Mouse (Mus musculus): ENCODE measurements around the gene Gm20388. TPM values are rescaled to one million over a fixed set of nuclear protein-coding genes. Genes with fewer than 3 reads are reported as not detected.
A peak's percentile ranks its signal among the peaks of the same experiment; 100 is the strongest.

The Gm20388 gene
- polyA plus RNA-seq, 1 experiment from 2014 or later, result 5.5 TPM

DNA sequence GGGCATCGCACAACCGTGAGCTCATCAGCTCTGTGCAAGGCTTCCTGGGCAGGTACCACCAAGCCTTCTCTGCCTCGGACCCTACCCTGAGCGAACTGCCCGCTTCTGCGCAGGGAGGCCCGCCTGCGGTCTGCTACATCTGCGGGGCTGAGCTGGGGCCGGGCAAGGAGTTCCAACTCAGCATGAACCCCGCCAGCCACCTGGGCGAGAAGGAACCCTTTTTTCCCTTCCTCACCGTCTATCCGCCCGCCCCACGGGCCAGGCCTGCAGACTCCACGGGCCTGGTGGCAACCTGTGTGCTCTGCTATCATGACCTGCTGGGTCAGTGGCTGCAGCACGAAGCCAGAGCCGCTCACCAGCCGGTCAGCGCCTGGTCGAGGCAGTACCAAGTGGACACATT, 319.4 kb downstream of the Gm20388 start:
- Histone ChIP-seq H3K36me3 (no peaks in the 10 kb centered on the region), H3K4me3 (peak overlapping the region; percentile 64), H3K9me3 (no peaks in the 10 kb centered on the region), H3K9ac (peak overlapping the region; percentile 55), H3K27ac (no peak overlapping the region; the same call in 1 of the 2 replicates), H3K27me3 (peaks cover 31% of the 10 kb centered on the region), H3K4me2 (peak overlapping the region; percentile 98), H3K4me1 (peaks cover 81% of the 10 kb centered on the region)
- ATAC-seq (ENCODE audit: borderline replicate concordance, extremely low read depth, low FRiP score, low TSS enrichment), result no peak
- 14% methylated on average over 22 of the region's 22 CpGs for WGBS

DNA sequence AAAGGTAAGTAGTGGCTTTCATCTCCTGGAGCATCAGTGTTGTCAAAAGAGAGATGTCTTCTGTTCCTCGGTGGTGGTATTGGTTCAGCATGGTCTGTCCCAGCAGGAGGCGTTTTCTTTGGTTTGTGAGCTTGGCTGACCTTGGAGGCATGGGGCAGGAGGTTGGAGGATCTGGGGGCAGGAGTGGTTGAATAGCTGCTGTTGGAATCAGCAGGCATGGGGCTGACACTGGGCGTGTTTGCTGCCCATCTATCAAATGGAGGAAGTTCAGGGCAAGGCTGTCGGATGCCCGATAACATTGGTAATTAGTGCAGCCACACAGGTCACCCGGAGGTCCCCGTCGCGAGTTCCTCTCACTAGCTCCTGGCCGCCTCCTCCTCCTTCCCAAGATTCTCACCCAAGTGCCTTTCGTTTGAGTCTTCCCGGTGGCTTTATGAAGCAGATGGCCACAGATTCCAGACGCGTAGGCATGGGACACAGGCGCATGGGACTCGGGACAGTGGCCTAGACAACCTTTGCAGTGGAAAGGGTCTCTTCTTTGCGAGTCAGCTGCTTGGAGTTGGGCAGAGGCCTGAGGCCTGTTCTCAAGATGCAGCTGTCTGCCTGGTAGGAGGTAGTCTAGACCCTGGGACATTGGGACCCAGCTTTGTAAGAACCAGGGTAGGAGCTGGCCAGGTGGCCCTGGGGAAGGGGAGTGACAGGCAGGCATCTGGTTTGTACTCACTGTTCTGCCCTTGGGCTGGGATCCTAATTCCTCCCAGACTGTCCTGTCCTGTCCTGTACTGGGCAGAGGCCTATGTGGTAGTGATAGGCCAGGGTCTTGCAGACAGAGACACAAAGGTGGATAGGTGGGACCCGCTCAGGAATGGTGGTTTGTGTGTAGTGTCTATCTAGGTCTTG, 320.3 kb downstream of the Gm20388 start:
- 26% methylated on average over 18 of the region's 18 CpGs for WGBS
- Histone ChIP-seq H3K27me3 (peaks cover 31% of the 10 kb centered on the region), H3K9me3 (no peaks in the 10 kb centered on the region), H3K4me1 (peaks cover 75% of the 10 kb centered on the region), H3K36me3 (peaks cover 6% of the 10 kb centered on the region; the same call in 1 of the 2 replicates), H3K4me3 (peak overlapping the region; percentile 64), H3K4me2 (peak overlapping the region; percentile 98), H3K27ac (no peak overlapping the region; the same call in 1 of the 2 replicates), H3K9ac (peak overlapping the region; percentile 55)
- no peak for ATAC-seq (ENCODE audit: borderline replicate concordance, extremely low read depth, low FRiP score, low TSS enrichment)

DNA sequence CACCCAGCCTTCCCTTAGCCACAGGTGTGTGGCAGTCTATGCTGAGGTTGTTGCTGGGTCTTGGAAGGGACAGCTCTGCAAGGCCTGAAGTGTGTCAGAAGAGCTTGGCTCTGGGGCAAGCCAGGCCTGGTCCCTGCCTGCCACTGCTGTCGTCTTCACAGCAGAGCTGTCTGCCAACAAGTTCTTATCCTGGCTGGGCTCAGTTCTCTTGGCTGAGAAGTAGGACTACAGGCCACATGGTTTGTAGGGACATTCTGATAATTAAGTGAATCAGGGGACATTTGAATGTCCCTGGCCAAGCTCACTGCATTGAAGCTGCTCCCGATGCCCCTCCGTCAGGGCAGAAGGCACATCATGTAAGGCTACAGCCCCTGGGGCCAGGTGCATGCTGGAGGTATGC, 321.2 kb downstream of the Gm20388 start:
- no peak overlapping the region for H3K27ac ChIP-seq
- H3K27me3 ChIP-seq, result peaks cover 31% of the 10 kb centered on the region
- no peak overlapping the region for H3K9ac ChIP-seq
- peak overlapping the region; percentile 64 for H3K4me3 ChIP-seq
- H3K4me1 ChIP-seq, result peaks cover 70% of the 10 kb centered on the region
- peaks cover 6% of the 10 kb centered on the region; the same call in 1 of the 2 replicates for H3K36me3 ChIP-seq
- no peak for ATAC-seq (ENCODE audit: borderline replicate concordance, extremely low read depth, low FRiP score, low TSS enrichment)
- H3K9me3 ChIP-seq, result no peaks in the 10 kb centered on the region
- H3K4me2 ChIP-seq, result peak overlapping the region; percentile 98
- 52% methylated on average over 3 of the region's 3 CpGs for WGBS

DNA sequence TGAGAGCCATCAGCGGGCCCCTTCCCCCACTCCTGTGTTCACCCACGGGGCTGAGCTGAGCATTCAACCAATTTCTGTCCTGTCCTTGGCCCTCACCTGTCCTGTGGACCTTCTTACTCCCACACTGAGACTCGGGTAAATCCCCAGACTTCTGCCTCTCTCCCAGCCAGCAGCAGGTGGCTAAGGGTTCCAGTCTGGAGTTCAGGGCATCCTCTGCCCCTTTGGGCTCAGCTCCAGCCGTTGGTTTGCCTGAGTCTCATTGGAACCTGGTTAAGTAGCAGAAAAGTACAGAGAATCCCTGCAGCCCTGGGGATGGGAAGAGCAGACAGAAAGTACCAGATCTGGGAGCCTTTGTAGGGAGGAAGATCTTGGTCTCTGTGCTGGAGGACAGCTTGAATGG, 321.8 kb downstream of the Gm20388 start:
- peaks cover 6% of the 10 kb centered on the region; the same call in 1 of the 2 replicates for H3K36me3 ChIP-seq
- peak overlapping the region; percentile 8; the same call in 1 of the 2 replicates for H3K9ac ChIP-seq
- peaks cover 65% of the 10 kb centered on the region for H3K4me1 ChIP-seq
- no peak overlapping the region for H3K27ac ChIP-seq
- WGBS, result 43% methylated on average over 4 of the region's 4 CpGs
- H3K4me3 ChIP-seq, result peak overlapping the region; percentile 64
- ATAC-seq (ENCODE audit: borderline replicate concordance, extremely low read depth, low FRiP score, low TSS enrichment), result no peak
- peak overlapping the region; percentile 98 for H3K4me2 ChIP-seq
- peaks cover 27% of the 10 kb centered on the region for H3K27me3 ChIP-seq
- H3K9me3 ChIP-seq, result no peaks in the 10 kb centered on the region

DNA sequence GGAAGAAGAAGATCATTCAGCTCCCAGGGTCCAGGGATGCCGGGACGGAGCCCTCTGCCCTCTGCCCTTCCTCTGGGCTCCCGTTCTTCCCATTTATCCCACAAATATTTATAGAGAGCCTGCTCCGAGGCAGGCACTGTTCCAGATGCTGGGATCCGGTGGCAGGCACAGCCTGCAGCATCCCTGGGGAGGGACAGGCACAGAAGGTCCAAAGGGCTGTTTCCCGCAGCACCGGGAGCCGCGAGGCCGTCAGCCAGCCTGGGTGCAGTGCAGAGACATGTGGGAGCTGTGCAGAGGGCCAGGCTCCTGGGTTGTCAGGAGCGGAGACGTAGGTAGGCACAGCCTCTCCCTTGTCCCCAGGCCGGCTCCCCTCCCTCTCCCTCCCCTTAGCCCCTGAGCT, 322.3 kb downstream of the Gm20388 start:
- H3K4me3 ChIP-seq, result peak overlapping the region; percentile 64
- WGBS, result 27% methylated on average over 13 of the region's 13 CpGs

DNA sequence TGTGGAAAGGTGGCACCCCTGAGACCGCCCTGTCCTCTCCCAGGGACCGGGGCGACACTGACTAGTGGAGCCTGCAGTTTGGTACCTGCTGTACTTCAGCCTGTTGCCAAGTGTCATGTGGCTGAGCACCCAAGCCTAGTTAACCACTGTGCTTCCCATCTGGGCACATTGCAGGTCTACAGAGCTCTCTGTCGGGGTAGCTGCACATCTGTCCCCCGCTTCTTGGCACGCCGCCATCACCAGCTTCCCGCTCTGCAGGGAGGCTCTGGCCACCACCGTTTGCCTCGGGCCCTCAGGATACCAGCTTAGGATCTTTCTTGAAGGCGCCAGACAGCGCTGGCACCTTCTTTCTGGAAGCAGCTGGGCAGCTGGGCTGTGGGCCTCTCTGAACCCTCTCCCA, 323.8 kb downstream of the Gm20388 start:
- Histone ChIP-seq H3K9me3 (no peaks in the 10 kb centered on the region), H3K4me3 (no peak overlapping the region), H3K4me1 (peaks cover 53% of the 10 kb centered on the region), H3K27me3 (peaks cover 17% of the 10 kb centered on the region), H3K4me2 (no peak overlapping the region; the same call in 1 of the 2 replicates), H3K36me3 (peaks cover 6% of the 10 kb centered on the region; the same call in 1 of the 2 replicates), H3K27ac (no peak overlapping the region), H3K9ac (no peak overlapping the region)
- 47% methylated on average over 12 of the region's 12 CpGs for WGBS
- no peak for ATAC-seq (ENCODE audit: borderline replicate concordance, extremely low read depth, low FRiP score, low TSS enrichment)

More for the DNA sequence above, 322.3 kb downstream of the Gm20388 start:
- ATAC-seq (ENCODE audit: borderline replicate concordance, extremely low read depth, low FRiP score, low TSS enrichment), result no peak
- no peak overlapping the region for H3K27ac ChIP-seq
- H3K4me2 ChIP-seq, result peak overlapping the region; percentile 98
- H3K27me3 ChIP-seq, result peaks cover 24% of the 10 kb centered on the region
- H3K36me3 ChIP-seq, result peaks cover 6% of the 10 kb centered on the region; the same call in 1 of the 2 replicates
- no peaks in the 10 kb centered on the region for H3K9me3 ChIP-seq
- peaks cover 60% of the 10 kb centered on the region for H3K4me1 ChIP-seq
- peak overlapping the region; percentile 8; the same call in 1 of the 2 replicates for H3K9ac ChIP-seq

DNA sequence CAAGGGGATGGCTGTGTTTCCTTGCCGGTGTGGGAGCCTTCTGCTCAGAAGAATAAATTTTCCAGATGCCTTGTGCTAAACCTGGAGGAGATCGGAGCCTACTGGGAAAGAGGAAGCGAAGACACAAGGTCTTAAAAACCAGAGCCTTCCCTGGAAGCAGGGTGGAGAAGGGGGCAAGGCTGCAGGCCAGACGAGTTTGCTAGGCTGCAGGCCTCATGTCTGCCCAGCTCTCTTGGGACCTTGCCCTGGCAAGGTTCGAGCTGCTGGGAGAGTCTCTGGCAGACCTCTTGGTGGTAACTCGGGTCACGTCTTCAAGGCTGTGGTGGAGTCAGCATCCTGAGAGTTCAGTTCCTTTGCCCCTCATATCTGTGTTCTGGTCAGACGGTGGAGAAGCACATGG, 324.2 kb downstream of the Gm20388 start:
- Histone ChIP-seq H3K9me3 (no peaks in the 10 kb centered on the region), H3K4me2 (no peak overlapping the region; the same call in 1 of the 2 replicates), H3K9ac (no peak overlapping the region), H3K4me1 (peaks cover 49% of the 10 kb centered on the region), H3K27ac (no peak overlapping the region), H3K27me3 (peaks cover 13% of the 10 kb centered on the region), H3K36me3 (peaks cover 6% of the 10 kb centered on the region; the same call in 1 of the 2 replicates), H3K4me3 (no peak overlapping the region)
- 61% methylated on average over 8 of the region's 8 CpGs for WGBS
- no peak for ATAC-seq (ENCODE audit: borderline replicate concordance, extremely low read depth, low FRiP score, low TSS enrichment)

DNA sequence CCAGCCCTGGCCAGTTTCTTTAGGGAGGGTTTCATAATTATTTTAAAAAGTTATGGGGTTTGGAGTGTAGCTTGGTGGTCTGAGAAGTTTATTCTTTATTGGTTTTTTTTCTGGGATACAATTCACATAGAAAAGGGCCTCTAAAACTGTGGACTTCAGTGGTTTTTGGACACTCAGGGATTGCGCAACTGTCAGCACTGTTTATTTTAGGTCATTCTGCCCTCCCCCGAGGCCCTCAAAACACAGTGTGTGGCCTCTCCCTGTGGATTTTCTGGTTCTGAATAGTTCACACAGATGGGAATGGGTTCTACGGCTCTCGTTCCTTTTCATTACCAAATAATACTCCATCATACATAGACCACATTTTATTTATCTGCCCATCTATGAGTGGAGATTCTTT, 332.6 kb downstream of the Gm20388 start:
- 72% methylated on average over 4 of the region's 4 CpGs for WGBS

DNA sequence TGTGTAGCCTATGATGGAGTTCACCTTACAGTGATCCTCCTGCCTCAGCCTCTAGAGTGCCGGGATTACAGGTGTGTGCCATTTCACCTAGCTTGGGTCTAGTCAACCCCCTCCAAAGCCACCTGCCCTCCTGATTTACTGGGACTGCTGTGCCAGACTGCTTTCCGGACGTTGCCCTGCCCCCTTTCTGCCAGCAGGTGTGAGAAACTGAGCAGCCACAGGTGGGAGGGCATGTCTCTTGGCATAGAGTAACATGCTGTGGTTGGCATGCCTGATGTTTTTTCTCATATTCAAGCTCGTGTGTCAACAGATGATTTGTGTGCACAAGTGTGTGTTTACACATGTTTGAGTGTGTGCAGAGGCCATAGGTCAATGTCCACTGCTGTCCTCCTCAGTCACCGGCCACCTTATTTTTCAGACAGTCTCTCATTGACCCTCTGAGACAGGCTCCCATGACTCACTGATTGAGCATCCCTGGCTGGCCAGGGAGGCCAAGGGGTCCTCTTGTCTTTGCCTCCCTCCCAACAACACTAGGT, 333.3 kb downstream of the Gm20388 start:
- no peaks in the 10 kb centered on the region for H3K9me3 ChIP-seq
- 78% methylated on average over 5 of the region's 5 CpGs for WGBS
- no peak overlapping the region for H3K9ac ChIP-seq
- no peak overlapping the region for H3K4me3 ChIP-seq
- H3K36me3 ChIP-seq, result peaks cover 9% of the 10 kb centered on the region; the same call in 1 of the 2 replicates
- H3K4me2 ChIP-seq, result no peak overlapping the region
- peaks cover 26% of the 10 kb centered on the region for H3K4me1 ChIP-seq
- ATAC-seq (ENCODE audit: borderline replicate concordance, extremely low read depth, low FRiP score, low TSS enrichment), result no peak
- H3K27ac ChIP-seq, result no peak overlapping the region
- no peaks in the 10 kb centered on the region for H3K27me3 ChIP-seq

More for the DNA sequence above, 332.6 kb downstream of the Gm20388 start:
- Histone ChIP-seq H3K4me3 (no peak overlapping the region), H3K4me1 (peaks cover 19% of the 10 kb centered on the region), H3K27me3 (no peaks in the 10 kb centered on the region), H3K27ac (peak overlapping the region; percentile 13; the same call in 1 of the 2 replicates), H3K4me2 (no peak overlapping the region), H3K9ac (no peak overlapping the region), H3K36me3 (peaks cover 9% of the 10 kb centered on the region; the same call in 1 of the 2 replicates), H3K9me3 (no peaks in the 10 kb centered on the region)
- no peak for ATAC-seq (ENCODE audit: borderline replicate concordance, extremely low read depth, low FRiP score, low TSS enrichment)

DNA sequence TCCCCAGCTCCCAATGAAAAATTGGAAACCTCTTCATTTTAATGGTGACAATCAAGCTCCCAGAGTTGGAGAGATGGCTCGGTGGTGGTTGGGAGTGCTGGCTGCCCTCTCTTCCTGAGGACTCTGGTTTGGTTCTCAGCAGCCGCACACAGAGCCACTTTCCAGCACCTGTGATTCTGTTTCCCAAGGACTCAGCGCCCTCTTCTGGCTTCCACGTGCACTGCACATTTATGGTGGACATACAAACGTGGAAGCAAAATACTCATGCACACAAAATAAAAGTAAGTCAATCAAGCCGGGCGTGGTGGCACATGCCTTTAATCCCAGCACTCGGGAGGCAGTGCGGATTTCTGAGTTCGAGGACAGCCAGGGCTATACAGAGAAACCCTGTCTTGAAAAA, 333.9 kb downstream of the Gm20388 start:
- no peak for ATAC-seq (ENCODE audit: borderline replicate concordance, extremely low read depth, low FRiP score, low TSS enrichment)
- Histone ChIP-seq H3K36me3 (peaks cover 9% of the 10 kb centered on the region; the same call in 1 of the 2 replicates), H3K9ac (no peak overlapping the region), H3K4me1 (peaks cover 31% of the 10 kb centered on the region), H3K27me3 (no peaks in the 10 kb centered on the region), H3K27ac (no peak overlapping the region), H3K9me3 (no peaks in the 10 kb centered on the region), H3K4me2 (no peak overlapping the region), H3K4me3 (no peak overlapping the region)
- 91% methylated on average over 10 of the region's 10 CpGs for WGBS

DNA sequence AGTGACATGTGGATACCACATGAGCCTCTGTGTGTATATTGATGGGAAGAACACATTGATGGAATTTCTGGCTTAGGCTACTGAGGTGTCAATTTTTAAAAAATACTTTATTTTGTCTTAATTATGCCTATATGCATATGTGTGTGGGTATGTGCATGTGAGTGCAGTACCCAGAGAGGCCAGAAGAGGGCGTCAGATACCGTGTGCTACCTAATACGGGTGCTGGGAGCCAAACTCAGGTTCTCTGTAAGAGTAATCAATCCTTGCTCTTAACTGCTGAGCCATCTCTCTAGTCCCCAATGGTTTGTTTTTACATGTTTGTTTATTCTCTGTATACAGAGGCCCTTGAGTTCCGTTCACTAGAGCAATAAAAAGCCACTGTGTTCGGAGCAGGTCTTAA, 337.0 kb downstream of the Gm20388 start:
- Histone ChIP-seq H3K27ac (peak overlapping the region; percentile 56; the same call in 1 of the 2 replicates), H3K4me3 (no peak overlapping the region), H3K27me3 (no peaks in the 10 kb centered on the region), H3K9ac (no peak overlapping the region), H3K4me2 (no peak overlapping the region), H3K4me1 (peaks cover 55% of the 10 kb centered on the region), H3K36me3 (peaks cover 9% of the 10 kb centered on the region; the same call in 1 of the 2 replicates), H3K9me3 (no peaks in the 10 kb centered on the region)
- WGBS, result 63% methylated on average over 5 of the region's 5 CpGs
- ATAC-seq (ENCODE audit: borderline replicate concordance, extremely low read depth, low FRiP score, low TSS enrichment), result no peak

Measured in lung, embryonic 15.5 days (tissue).